Mouse (Mus musculus) thymus, adult 2 months (tissue): Measurements from ENCODE around the gene Disp1.

Experiments used
- CTCF ChIP-seq: fragments of 200-500 bp; IDR thresholded peaks from 2 replicates; pipeline ENCODE4 v1.5.1; 2012; ENCODE audit warnings: mild to moderate bottlenecking, control low read depth, low read length, moderate library complexity, borderline replicate concordance; ENCODE audit not compliant: control insufficient read depth, poor library complexity, insufficient read depth; ENCODE audit errors: extremely low read depth
- POLR2A ChIP-seq: fragments of 200-500 bp; IDR thresholded peaks from 2 replicates; pipeline ENCODE4 v1.6.1; 2012; ENCODE audit warnings: mild to moderate bottlenecking, low read length, control low read depth, moderate library complexity; ENCODE audit not compliant: control insufficient read depth, poor library complexity, insufficient read depth; ENCODE audit errors: extremely low read depth

- TF ChIP-seq CTCF = no peak
- no peak for TF ChIP-seq POLR2A
Observed at GRCm38 (mm10) chr1:183167776-183168175, 53.5 kb downstream of the Disp1 start.
